Mouse (Mus musculus) cerebellum, adult 18-20 months (tissue): ENCODE data around the gene Sema5a.
A peak's percentile ranks its signal among the peaks of the same experiment; 100 is the strongest.

ENCODE experiments used
- DNase-seq, 2 experiments: peaks; one replicate each; pipeline ENCODE4 v3.0.0; 2021

Sema5a gene

DNA sequence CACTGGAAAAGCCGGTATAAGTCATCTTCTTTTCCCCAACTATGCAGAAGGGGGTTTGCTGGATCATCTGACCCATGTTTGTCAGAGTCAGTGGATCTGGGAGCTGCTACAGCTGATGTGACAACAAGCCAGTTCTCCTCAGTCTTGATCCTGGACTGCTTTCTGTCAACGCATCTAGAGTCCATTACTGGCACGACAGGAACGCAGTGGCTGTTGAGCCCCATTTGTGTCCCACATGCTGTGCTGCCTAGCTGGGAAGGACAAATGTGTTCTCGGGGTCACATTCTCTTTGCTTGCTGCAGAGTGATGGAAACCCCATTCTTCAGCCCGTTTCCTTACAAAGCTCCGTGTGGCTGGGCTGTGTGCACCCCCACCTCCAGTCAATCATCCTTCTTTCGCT lies 12.7 kb downstream of the Sema5a start:
- DNase-seq: peak in 1 of 2 experiments; percentile 30

DNA sequence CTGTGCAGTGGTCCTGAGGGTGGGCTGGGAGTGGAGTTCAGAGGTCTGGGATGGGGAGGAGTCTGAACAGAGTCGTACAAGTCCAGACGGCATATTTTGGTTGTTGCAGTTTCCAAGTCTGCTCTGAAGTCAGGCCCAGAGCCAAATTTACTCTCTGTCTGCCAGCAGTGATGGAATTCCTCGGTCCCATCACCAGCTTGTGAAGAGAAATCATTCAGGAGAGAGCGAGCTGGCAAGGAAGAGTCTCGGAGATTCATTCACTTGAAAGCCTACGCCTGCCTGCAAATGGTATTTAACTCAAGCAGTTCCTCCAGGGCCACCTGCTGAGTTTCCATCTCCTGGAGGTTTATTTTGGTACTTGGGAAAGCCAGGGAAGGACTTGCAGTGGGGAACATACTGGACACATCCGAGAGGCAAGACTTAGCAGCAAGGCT lies 13.3 kb downstream of the Sema5a start:
- DNase-seq: peak; percentile 65 to 70

DNA sequence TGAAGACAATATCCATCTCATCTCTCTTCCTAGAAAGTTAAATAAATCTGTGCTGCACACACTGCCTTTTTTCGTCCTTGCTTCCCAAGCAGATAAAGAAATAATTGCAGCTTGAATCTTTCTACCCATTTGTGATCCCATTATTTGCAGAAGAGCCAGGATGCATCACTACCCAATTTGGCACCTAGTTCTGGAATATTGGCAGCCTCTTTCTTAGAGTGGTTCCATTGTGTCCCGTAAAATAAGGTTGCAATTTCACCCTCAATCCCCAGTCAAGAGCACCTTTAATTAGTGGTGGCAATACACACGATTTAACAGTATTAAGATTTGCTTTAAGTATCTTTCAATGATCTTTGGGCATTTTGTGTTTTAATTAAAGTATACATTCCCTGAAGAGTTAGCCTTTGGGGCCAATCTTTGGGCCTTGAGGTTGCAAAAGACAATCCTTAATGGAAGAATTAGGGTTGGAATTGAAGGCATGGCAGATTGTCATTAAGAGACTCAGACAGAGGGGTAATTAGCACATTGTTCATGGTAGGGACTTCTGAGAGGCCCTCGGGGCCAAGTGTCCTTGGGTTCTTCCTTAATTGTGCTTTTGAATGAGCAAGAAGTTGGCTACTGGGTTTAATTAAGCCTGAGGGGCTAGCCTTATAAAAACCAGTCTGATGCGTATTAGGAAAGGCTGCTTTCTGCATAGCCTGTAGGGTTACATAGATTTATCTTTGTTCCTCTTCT lies 14.9 kb downstream of the Sema5a start:
- DNase-seq: no peak

DNA sequence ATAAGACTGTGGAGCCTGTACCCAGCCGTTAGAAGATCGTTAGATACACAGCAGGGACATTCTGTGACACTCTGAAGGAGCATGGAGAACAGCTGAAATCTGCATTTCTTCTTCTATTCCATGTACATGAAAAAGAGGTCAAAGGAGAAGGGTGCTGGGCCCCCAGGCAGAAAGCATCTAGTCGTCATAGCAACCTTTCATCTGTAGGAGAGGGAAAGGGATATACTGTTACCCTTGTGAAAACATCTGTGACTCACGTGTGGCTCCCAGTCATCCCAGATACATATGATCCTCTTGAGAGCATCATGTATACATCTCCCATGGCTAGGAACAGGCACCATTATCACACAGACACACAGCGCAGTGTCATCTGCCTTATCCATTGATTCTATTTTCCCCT lies 16.3 kb downstream of the Sema5a start:
- no peak for DNase-seq

DNA sequence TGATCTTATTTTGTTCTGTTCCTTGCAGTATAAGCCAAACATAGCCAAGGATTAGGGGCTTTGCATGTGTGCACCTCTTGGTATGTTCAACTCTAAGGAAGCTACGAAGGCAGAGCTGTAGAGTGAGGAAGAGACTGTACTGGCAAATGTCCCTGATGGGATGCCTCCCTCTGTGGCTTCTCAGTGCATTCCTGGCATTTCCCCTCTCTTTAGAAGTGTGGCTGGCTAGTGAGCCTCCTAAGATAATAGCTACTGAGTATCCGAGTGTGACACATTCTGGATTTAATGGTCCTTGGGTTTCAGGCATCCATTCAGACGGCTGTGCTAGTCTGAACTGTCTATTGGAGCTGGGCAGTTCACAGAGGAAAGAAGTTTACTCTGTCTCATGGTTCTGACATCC lies 19.0 kb downstream of the Sema5a start:
- DNase-seq: no peak

DNA sequence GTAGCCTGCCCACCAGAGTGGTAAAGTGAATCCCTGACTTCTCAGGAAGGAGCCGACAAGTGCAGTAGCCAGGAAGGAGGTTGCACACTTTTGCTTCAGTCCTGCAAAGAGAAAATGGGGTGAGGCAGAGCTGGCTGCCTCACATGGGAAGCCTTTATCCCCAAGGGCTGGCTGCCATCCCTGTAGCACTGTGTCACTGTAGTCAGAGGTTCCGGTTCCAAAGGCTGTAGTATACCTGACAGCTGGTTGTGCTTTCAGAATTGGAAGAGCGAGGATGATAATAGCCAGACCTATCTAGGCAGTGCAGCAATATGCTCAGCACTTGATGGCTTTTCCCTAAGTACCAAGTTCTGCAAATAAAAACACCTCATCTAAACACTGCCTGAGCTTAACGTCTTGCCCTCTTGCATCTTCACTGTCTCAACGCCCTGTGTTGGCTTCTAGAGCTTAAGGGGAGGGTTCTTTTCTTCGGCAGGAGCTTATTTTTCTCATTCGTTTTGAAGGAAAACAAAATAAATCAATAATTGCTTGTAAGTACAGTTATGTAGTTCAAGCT lies 20.3 kb downstream of the Sema5a start:
- peak in 1 of 2 experiments; percentile 33 for DNase-seq

DNA sequence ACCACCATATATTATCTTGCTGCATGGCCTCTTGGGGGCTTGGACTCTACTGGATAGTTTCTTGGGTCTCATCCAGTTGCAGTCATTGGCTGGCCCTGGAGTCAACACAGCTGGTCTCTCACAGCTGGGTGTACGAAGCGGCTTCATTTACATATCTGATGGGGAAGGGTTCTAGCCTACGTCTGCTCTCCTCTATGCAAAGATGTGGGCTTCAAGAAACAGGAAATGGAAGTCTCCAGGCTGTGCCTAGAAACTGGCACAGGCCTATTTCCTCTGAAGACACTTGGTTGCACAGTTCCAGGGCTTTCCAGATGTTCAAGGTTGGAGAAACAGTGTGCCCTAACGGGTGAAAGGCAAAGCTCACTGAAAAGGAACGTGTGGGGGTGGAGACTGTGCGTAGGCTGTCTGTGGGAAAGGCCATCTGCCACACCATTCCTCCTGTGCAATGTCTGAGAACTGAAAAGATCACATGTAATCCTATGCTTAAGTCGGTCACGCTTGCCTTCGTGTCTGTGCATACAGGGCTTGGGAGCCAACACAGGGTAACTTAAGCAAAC lies 20.8 kb downstream of the Sema5a start:
- peak; percentile 46 to 63 for DNase-seq

DNA sequence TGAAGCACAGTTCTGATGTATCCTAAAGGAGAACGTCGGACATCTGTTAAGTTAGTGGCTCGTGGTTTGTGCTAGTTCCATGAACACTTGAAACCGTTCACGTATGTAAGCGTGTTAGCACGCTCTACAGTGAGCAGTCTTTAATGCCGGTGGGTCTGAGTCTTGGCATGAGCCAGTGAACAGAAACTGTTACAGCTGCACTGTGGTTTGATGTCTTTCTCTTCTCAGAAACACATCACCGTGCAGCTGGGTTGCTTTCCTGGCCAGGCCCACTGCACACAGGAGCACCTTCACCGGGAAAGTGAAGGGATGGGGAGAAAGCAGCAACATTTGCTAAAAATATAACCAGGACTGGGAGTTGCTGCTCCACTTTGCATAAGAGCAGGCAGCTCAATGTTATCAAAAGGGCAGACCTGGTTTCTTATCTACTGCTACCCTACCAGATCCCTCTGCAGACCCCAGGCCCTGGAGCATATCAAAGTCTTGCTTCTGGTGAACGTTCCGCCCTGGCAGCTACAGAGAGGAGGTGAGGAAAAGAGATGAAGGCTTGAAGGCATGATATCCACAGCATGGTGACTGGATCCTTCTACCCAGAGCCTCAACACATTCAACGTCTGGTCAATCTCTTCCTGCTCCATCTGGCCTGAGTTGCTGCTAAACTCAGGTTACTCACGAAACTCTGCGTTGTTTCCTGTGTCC lies 21.7 kb downstream of the Sema5a start:
- no peak for DNase-seq

DNA sequence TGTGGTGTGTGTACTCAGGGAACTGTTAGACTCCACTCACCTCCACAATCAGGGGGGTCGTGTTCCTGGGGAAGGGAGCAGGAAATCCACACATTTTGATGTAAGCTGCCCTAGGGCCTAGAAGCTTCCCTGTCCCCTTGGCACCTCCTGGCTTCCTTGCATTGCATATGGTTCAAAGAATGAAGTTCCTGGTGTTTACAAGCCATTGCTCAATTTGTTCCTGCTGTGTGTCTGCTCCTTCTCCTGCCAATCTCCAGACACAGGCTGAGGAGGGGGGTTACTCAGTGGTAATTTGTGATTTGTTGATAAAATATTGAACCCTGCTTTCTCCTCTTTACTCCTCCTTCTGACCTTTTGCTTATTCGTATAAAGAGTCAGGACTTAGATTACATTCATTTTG lies 25.5 kb downstream of the Sema5a start:
- no peak for DNase-seq

DNA sequence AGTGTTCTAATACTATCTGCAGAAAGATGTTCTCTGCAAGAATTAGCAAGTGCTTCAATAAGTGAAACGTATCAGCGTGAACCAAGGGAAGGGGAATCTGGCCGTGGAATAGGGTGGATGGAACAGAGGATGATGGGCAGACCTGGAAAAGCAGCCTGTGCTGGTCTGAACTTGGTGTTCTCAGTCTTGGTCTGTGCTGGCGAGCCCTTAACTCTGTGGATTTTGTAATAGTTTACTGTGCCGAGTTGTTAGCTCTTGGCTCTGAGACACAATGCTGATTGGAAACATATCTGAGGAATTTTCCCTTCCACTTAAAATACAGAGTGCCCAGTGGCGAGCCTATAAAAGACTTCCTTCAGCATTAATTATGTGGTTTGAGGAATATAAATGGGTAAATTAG lies 29.3 kb downstream of the Sema5a start:
- no peak for DNase-seq

DNA sequence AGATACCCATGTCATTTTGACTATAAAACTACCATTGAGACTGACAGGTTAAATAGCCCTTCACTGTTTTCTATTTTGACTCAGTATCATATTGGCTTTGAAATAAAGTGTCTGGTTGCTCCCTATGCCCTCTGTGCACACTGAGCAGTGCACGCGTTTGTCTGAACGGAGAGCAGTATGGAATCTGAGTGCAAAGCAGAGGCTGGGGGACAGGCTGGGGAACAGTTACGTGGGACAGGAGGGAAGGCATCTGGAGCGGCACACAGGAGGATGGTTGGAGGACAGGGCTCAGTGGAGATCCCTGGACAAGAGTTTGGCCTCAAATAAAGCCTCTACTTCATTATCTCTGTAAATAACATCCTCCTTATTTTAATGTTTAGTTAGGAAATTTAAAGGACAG lies 30.4 kb downstream of the Sema5a start:
- DNase-seq: no peak

DNA sequence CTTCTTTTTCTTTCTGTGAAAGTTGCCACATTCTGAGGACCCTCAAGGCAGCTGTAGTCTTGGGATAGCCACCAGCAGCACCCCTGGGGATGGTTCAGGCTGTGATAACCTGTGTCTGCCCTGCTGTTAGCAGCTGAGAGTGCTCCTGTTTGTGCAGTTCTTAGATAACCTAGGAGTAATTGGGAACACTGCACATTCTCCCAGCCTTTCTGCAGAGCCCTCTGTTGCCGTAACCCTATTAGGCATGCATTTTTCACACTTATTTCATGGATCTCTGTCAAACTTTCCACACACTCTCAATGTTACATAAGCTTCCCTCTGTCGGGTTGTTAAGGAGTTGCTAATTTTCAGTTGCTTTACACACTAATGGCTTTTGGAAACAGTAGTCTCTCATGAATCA lies 34.0 kb downstream of the Sema5a start:
- DNase-seq: no peak

DNA sequence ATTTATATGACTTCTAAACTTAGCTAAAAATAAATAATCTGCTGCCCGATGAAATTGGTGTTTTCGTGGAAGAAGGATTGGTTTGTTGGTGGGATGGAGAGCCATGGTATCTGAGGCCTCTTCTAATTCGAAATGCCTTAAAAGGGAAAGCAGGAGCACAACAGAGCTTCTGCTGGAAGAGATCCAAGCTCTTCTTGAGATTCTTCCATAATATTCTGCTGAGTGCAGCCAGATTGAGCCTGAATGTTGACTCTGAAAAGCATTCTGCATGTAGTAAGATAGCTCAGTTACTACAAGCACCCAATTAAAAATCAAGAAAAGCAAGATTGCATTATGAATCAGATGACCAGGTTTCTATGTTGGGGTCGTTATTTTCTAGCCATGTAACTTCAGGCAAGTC lies 36.8 kb downstream of the Sema5a start:
- no peak for DNase-seq

DNA sequence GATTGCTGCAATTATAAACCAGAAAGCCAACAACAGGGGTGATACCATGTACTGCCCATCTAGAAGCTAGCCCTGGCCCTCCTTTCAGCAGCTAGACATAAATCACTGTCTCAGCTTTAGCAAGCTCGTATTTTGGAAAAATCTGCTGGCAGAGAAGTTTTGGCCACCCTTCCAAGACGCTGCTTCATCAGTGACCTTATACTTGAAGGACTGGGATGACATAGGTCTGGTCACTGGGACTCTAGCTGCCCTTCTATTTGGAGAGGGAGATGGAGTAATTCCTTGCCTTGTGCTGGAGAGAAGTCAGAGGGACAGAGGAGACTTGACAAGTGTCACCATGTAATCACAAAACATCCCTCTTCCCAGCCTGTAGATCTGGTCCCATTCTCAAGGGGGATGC lies 40.1 kb downstream of the Sema5a start:
- DNase-seq: no peak

DNA sequence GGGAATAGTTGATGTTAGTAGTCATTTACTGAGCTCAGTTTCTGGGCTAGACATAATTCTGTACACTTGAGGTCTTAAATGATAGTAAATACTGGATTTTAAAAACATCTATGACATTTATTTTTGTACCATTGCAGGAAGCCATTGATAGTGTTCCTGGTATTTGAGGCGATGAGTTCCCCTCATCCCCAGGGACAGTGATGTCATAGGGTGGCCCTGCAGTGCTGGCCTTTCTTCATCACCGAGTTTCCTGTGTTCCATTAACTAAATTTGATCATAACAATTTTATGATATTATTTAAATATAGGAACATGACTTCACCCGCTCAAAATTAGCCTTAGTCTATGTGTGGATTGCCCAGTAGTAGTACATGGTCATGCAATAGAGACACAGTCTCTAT lies 41.7 kb downstream of the Sema5a start:
- DNase-seq: no peak

DNA sequence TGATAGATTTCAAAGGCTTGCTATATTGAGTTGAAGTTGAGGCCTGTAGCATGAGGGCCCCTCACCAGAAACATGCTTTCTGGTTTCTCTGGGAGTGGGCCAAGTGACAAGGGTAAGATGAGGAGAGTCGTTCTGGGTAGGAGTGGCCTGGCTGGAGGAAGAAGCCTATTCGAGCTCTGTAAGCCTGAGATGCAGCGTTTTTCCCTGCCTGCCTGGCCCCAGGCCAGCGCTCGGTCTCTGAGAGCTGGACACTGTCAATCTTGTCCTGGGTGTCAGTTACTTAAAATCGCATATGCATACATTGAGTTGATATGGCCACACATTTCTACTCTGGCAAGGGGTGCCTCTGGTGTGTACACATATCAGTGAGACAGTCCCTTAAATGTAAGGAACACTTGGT lies 43.9 kb downstream of the Sema5a start:
- peak; percentile 19 to 23 for DNase-seq

DNA sequence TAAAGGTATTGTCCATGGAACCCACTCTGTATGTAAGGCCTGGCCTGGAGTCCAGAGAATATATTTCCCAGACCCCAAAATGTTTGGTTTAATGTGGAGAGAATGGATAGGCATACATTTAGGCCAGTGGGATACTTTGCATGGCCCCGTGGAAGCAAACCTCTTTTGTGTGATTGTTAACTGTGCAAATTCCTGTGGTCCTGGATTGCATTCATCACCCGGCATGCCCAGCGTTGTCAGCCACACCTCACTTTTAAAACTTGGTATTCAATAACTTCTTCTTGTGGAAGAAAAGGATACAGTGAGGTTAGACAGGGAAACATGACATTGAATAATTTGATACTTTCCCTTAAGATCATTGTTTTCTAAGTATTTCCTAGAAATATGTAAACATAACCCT lies 46.4 kb downstream of the Sema5a start:
- no peak for DNase-seq

DNA sequence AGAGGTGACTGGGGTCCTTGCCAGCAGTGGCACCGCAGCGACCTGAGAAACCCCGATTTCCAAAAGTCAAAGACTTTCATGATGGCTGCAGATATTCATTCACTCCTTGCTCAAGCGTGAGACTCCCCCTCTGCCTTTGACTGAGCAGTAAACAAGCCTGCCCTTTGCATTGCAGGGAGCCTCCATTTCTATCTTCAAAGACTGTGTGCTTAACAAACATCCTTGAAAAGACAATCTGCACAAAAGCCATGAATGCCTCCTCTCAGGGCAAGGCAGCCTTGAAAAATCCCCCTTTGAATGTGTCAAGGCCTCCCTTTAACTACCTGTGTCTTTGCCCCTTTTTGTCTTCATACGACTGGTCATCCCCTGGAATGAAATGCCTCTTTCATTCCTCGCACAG lies 51.9 kb downstream of the Sema5a start:
- DNase-seq: no peak

DNA sequence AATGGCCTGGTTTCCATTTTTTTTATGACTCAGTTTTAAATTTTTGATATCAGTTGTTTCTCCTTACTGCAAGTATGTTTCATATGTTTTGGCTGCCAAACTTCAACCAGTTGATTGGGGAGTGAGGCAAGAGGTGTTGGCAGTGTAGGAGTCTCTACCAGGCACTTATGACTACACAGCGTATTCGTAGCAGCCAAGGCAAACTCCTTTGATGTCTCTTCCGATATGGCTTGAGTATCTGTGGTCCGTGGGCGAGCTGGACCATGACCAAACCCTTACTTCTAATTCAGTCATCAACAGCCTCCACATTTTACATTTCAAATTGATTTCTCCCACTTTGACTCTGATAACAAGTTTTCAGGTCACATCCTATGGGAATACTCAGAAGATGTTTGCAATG lies 52.7 kb downstream of the Sema5a start:
- no peak for DNase-seq

DNA sequence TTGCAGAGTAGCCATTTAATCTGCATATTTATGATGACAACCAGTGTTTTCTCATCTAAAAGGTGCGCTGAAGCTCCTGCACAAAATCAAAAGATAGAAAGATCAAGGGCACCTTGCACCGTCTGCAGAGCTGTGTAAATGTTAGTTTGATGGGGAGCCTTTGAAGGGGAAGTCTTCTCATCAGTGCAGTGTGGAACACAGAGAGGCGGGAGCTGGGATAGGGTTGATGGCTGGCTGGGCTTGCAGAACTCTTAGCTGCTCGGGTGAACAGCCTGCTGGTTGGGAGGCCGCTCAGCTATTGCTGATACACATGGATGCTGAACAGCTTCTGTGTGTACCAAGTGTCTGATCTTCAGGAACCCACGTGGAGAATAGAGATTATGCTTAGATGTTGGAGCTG lies 53.9 kb downstream of the Sema5a start:
- DNase-seq: no peak

DNA sequence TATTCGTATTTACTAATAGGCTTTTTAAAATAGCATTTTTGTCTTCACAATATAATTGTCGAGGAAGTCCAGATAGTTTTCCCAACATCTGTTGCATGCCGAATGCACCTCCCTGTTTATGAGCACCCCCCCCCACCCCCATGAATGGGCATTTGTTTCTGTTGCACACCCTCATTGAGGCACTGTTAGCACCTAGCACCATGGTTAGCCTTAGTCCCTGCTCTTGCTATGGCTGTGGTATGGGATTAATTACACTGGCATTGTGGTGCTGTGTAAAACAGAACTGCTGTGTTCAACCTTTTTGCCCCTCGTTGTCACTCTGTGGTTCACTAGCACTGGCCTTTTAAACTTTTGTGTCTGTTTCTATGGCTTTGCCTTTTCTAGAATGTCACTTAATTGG lies 56.4 kb downstream of the Sema5a start:
- DNase-seq: no peak

DNA sequence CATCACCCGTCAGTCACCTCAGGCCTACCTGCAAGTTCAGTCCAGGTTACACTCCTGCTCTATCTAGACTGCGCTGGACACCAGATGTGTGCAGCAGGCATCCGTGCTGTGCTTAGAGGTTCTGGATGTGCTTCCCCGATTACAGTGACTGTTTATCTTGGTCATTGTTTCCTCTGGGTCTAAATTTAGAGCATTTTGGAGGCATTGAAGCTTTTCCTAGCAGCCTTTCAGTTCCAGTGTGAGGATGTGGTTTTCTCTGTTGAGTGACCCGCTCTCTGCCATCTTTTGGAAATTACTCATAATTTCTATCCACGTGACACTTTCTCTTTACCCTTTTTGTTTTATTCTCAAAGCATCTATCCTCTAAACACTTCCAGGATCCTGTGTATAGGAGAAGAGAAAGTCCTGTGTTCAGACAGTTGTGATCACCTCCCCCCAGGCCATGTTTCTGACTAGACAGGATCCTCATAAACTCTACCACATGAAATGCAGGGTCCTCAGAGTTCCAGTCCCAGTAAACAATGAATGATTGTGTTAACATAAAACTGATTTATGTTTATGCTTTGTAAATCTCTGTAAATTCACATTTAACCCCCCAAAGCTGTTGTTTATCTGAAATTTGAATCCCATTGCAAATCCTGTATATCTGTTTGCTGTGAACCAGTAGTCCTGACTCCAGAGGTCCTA lies 62.1 kb downstream of the Sema5a start:
- DNase-seq: no peak

DNA sequence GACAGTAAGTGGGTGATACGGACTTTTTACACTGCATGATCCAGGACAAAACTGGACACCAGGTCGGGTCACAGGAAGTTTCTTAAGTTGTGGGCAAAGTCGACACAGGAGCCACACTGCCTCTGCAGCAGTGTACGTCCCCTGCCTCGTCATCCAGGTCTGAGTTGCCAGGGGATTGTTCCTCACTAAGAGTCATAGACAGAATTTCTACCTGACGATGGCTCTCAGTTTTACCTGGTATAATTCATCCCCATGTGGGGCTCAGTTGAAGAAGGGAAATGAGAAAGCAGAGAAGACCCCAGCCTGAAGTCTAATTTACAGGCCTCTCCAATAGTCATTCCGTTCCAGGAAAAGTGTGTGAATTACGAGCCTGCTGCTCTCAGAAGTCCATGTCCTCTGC lies 66.2 kb downstream of the Sema5a start:
- no peak for DNase-seq

DNA sequence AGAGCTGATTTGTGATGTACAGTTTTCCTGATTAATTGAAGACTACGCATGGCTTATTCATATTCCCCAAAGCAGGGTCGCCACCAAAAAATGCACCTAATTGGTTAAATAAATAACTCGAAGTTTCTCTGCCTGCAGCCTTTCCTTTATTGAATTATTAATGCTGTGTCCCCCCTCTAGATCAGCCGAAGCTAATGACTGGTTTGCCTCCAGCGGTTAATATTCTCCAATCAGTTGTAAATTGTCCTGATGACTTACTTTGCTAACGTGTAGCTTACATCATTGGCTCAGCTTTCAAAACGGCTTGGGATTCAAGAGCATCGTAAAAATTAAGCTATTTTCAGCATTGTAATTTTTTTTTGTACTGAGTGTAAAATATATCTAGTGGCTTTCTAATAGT lies 66.7 kb downstream of the Sema5a start:
- no peak for DNase-seq
